Mouse (Mus musculus) MEL (cell line): Measurements from ENCODE around the gene Hmg20b. TPM values are rescaled to one million over a fixed set of nuclear protein-coding genes. Genes with fewer than 3 reads are reported as not detected.
A peak's percentile ranks its signal among the peaks of the same experiment; 100 is the strongest.

ENCODE experiments used
- DNase-seq: peaks from one replicate; pipeline ENCODE4 v3.0.0; 2011; ENCODE audit warnings: low read depth, low spot score
- H3K27ac ChIP-seq: 2 replicates; pipeline ENCODE4 v1.5.1; 2012; ENCODE audit warnings: low read depth, mild to moderate bottlenecking, control low read depth, low read length, moderate library complexity; ENCODE audit not compliant: control insufficient read depth
- H3K27me3 ChIP-seq, 2 experiments: fragments of 150-350 bp in 1 of 2; sonication (generic) in 1 of 2; 2 replicates each; pipeline ENCODE4 v1.6.1; 2012; ENCODE audit warnings: low read length in 2 of 2, mild to moderate bottlenecking in 2 of 2, improper control_type of control experiment in 1 of 2, moderate library complexity in 1 of 2; ENCODE audit not compliant: insufficient read depth in 2 of 2, control insufficient read depth in 1 of 2
- H3K36me3 ChIP-seq, 2 experiments: 2 replicates each; pipeline ENCODE4 v1.6.1; 2012 to 2014; ENCODE audit warnings: low read length in 2 of 2, improper control_type of control experiment in 1 of 2, inconsistent platforms in 1 of 2, mild to moderate bottlenecking in 1 of 2; ENCODE audit not compliant: insufficient read depth in 2 of 2, control insufficient read depth in 1 of 2
- H3K4me1 ChIP-seq, 2 experiments: fragments of 150-350 bp in 1 of 2; sonication (generic) in 1 of 2; 2 replicates each; pipeline ENCODE4 v1.6.1; 2012; ENCODE audit warnings: low read length in 2 of 2, improper control_type of control experiment in 1 of 2, mild to moderate bottlenecking in 1 of 2; ENCODE audit not compliant: insufficient read depth in 2 of 2, control insufficient read depth in 1 of 2
- H3K4me3 ChIP-seq, 2 experiments: fragments of 150-350 bp in 1 of 2; sonication (generic) in 1 of 2; 2 replicates each; pipeline ENCODE4 v1.5.1; 2012; ENCODE audit warnings: low read depth in 2 of 2, low read length in 2 of 2, mild to moderate bottlenecking in 2 of 2, moderate library complexity in 2 of 2, control low read depth in 1 of 2, improper control_type of control experiment in 1 of 2; ENCODE audit not compliant: control insufficient read depth in 1 of 2, insufficient read depth in 1 of 2
- H3K79me2 ChIP-seq: 2 replicates; pipeline ENCODE4 v1.6.1; 2012; ENCODE audit warnings: mild to moderate bottlenecking, low read length, moderate library complexity; ENCODE audit not compliant: control insufficient read depth, poor library complexity, insufficient read depth
- H3K9ac ChIP-seq: 2 replicates; pipeline ENCODE4 v1.6.1; 2012; ENCODE audit warnings: low read depth, mild to moderate bottlenecking, control low read depth, low read length, moderate library complexity; ENCODE audit not compliant: control insufficient read depth, poor library complexity, severe bottlenecking
- H3K9me3 ChIP-seq: fragments of 150-350 bp; sonication (generic); replicated peaks from 2 replicates; pipeline ENCODE4 v1.6.1; 2012; ENCODE audit warnings: mild to moderate bottlenecking, low read length, improper control_type of control experiment, moderate library complexity; ENCODE audit not compliant: insufficient read depth
- BHLHE40 ChIP-seq: IDR thresholded peaks from 2 replicates; pipeline ENCODE4 v1.6.1; 2012; ENCODE audit warnings: low read depth, mild to moderate bottlenecking, inconsistent platforms, low read length, improper control_type of control experiment, borderline replicate concordance
- CHD2 ChIP-seq: IDR thresholded peaks from 2 replicates; pipeline ENCODE4 v1.6.1; 2011; ENCODE audit warnings: low read length, improper control_type of control experiment
- E2F4 ChIP-seq: IDR thresholded peaks from 2 replicates; pipeline ENCODE4 v1.6.1; 2011; ENCODE audit warnings: low read depth, low read length, improper control_type of control experiment, borderline replicate concordance
- EP300 ChIP-seq, 2 experiments: IDR thresholded peaks; 2 replicates each; pipeline ENCODE4 v1.6.1; 2011; ENCODE audit warnings: improper control_type of control experiment in 2 of 2, low read length in 2 of 2, low read depth in 1 of 2, mild to moderate bottlenecking in 1 of 2
- ETS1 ChIP-seq: IDR thresholded peaks from 2 replicates; pipeline ENCODE4 v1.6.1; 2012; ENCODE audit warnings: low read depth, mild to moderate bottlenecking, inconsistent platforms, low read length, improper control_type of control experiment, moderate library complexity
- GABPA ChIP-seq: IDR thresholded peaks from 2 replicates; pipeline ENCODE4 v1.6.1; 2012; ENCODE audit warnings: low read depth, mild to moderate bottlenecking, inconsistent platforms, low read length, improper control_type of control experiment, moderate library complexity
- GATA1 ChIP-seq: IDR thresholded peaks from 2 replicates; pipeline ENCODE4 v1.6.1; 2011; ENCODE audit warnings: low read depth, low read length, improper control_type of control experiment
- HCFC1 ChIP-seq: IDR thresholded peaks from 2 replicates; pipeline ENCODE4 v1.6.1; 2012; ENCODE audit warnings: low read depth, mild to moderate bottlenecking, inconsistent platforms, low read length, improper control_type of control experiment, moderate library complexity
- MAFK ChIP-seq: IDR thresholded peaks from 2 replicates; pipeline ENCODE4 v1.6.1; 2011; ENCODE audit warnings: low read depth, mild to moderate bottlenecking, low read length, improper control_type of control experiment, borderline replicate concordance
- MAZ ChIP-seq: IDR thresholded peaks from 2 replicates; pipeline ENCODE4 v1.6.1; 2012; ENCODE audit warnings: low read depth, mild to moderate bottlenecking, inconsistent platforms, low read length, improper control_type of control experiment
- MXI1 ChIP-seq: IDR thresholded peaks from 2 replicates; pipeline ENCODE4 v1.6.1; 2011; ENCODE audit warnings: mild to moderate bottlenecking, low read depth, low read length, improper control_type of control experiment
- MYB ChIP-seq: IDR thresholded peaks from 2 replicates; pipeline ENCODE4 v1.6.1; 2011; ENCODE audit warnings: mild to moderate bottlenecking, low read depth, low read length, improper control_type of control experiment
- NRF1 ChIP-seq: IDR thresholded peaks from 2 replicates; pipeline ENCODE4 v1.6.1; 2014; ENCODE audit warnings: low read depth, mild to moderate bottlenecking, inconsistent platforms, low read length, improper control_type of control experiment, moderate library complexity; ENCODE audit not compliant: poor library complexity, insufficient read depth, severe bottlenecking
- RAD21 ChIP-seq: IDR thresholded peaks from 2 replicates; pipeline ENCODE4 v1.6.1; 2011; ENCODE audit warnings: mild to moderate bottlenecking, low read depth, low read length, improper control_type of control experiment
- SIN3A ChIP-seq: IDR thresholded peaks from 2 replicates; pipeline ENCODE4 v1.6.1; 2012; ENCODE audit warnings: low read length, improper control_type of control experiment, inconsistent platforms
- SMC3 ChIP-seq: IDR thresholded peaks from 2 replicates; pipeline ENCODE4 v1.6.1; 2011; ENCODE audit warnings: low read depth, low read length, improper control_type of control experiment
- TCF12 ChIP-seq: IDR thresholded peaks from 2 replicates; pipeline ENCODE4 v1.6.1; 2014; ENCODE audit warnings: low read depth, mild to moderate bottlenecking, inconsistent platforms, low read length, improper control_type of control experiment, moderate library complexity
- UBTF ChIP-seq: IDR thresholded peaks from 2 replicates; pipeline ENCODE4 v1.6.1; 2012; ENCODE audit warnings: low read depth, mild to moderate bottlenecking, inconsistent platforms, low read length, improper control_type of control experiment, moderate library complexity, borderline replicate concordance; ENCODE audit not compliant: insufficient read depth
- USF2 ChIP-seq, 2 experiments: IDR thresholded peaks; 2 replicates each; pipeline ENCODE4 v1.6.1; 2011 to 2012; ENCODE audit warnings: improper control_type of control experiment in 2 of 2, low read length in 2 of 2, borderline replicate concordance in 1 of 2, inconsistent platforms in 1 of 2, low read depth in 1 of 2, mild to moderate bottlenecking in 1 of 2; ENCODE audit not compliant: insufficient read depth in 1 of 2
- ZC3H11A ChIP-seq: IDR thresholded peaks from 2 replicates; pipeline ENCODE4 v1.6.1; 2012; ENCODE audit warnings: low read depth, mild to moderate bottlenecking, inconsistent platforms, low read length, improper control_type of control experiment
- ZNF384 ChIP-seq: IDR thresholded peaks from 2 replicates; pipeline ENCODE4 v1.6.1; 2012; ENCODE audit warnings: low read depth, mild to moderate bottlenecking, inconsistent platforms, low read length, improper control_type of control experiment
- polyA plus RNA-seq, 2 experiments: library from polyadenylated mRNA; stranded (reverse) in 1 of 2; unstranded in 1 of 2; fragments of >175 nt in 1 of 2; fragments of >200 nt in 1 of 2; gene quantifications; 2 replicates each; pipeline versions ENCODE4 v1.2.1 to v1.2.4; 2012; ENCODE audit warnings: low replicate concordance in 2 of 2, low read depth in 1 of 2; ENCODE audit not compliant: insufficient read length in 2 of 2, insufficient read depth in 1 of 2, missing spikeins in 1 of 2
- total RNA-seq: library from RNA; depleted of rRNA; stranded (reverse); fragments of 300-350 nt; gene quantifications from 2 replicates; pipeline ENCODE4 v1.2.3, GENCODE M21; 2012

Hmg20b gene
- total and polyA plus RNA-seq, 3 experiments: 27.0 to 92.7 TPM; not detected in 1

DNA sequence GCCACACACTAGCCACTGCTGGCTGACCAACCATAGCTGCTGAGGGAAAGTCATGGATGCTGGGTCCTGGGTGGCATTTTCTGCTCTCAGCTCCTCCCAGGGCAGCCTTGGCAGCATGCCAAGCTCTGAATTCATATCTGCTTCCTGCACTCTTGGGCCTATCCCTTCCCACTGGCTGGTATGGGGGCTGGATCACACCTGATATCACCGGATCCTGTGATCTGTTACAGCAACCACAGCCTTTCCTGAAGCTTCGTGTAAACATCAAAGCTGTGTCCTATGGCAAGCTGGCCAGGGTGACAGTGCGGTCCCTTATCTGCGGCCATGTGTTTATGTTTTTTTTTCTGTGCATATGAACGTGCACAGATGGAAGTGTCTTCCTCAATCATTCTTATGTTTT is 31.8 kb upstream of the Hmg20b start (continued):
- TF ChIP-seq USF2 (IDR thresholded peaks at IDR 0.05; ENCODE audit: borderline replicate concordance in 1 of 2, insufficient read depth in 1 of 2, low read depth in 1 of 2, low read length in 2 of 2): no peak
- TF ChIP-seq GABPA: peak; percentile 63; the same call in 1 of the 2 replicates
- no peak; the same call in 1 of the 2 replicates for TF ChIP-seq SMC3
- TF ChIP-seq RAD21: no peak
- no peak for TF ChIP-seq UBTF
- TF ChIP-seq ZNF384: peak; percentile 97
- no peak for TF ChIP-seq ZC3H11A
- TF ChIP-seq EP300 (IDR thresholded peaks at IDR 0.05; ENCODE audit: low read depth in 1 of 2, low read length in 2 of 2): peak; percentile 97 to 99

DNA sequence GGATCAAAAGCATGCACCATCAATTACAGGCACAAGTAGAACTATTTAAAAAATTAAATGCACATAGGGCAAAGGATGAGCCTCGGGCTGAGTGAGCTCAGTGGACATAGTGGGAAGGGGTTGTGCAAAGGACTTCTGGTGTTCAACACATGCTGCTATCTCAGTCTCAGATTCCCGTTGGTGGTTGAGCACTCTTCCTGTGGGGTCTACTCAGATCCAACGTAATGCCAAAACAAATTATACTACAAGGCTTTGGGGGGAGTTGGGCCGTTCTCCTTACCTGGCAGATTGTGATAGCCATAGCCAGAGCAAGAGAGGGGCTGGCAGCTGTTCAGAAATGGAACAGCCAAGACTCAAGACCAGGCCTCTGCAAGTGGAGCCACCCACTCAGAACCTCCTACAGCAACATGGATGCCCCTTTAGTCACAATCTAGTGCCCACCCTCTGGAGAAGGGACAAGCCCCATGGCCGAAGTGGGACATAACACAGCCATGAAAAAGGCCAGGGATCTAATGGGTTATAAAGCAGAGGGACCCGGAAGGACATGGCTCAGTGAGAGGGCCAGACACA is 29.6 kb upstream of the Hmg20b start:
- Histone ChIP-seq H3K4me1 (peaks cover 31 to 48% of the 10 kb centered on the region in 2 experiments), H3K27ac (peak overlapping the region; percentile 93), H3K4me3 (no peak overlapping the region), H3K36me3 (peaks cover 3 to 45% of the 10 kb centered on the region in 2 experiments; a peak in 2 of 4 replicates), H3K9ac (peak overlapping the region; percentile 82), H3K27me3 (no peaks in the 10 kb centered on the region), H3K79me2 (peaks cover 34% of the 10 kb centered on the region), H3K9me3 (no peaks in the 10 kb centered on the region)
- DNase-seq: peak; percentile 46
- TF ChIP-seq ETS1 (peak; percentile 36; the same call in 1 of the 2 replicates), USF2 (IDR thresholded peaks at IDR 0.05; ENCODE audit: borderline replicate concordance in 1 of 2, insufficient read depth in 1 of 2, low read depth in 1 of 2, low read length in 2 of 2) (no peak), EP300 (IDR thresholded peaks at IDR 0.05; ENCODE audit: low read depth in 1 of 2, low read length in 2 of 2) (peak in 1 of 2 experiments; percentile 51; a peak in 2 of 4 replicates), SIN3A (peak; percentile 43), HCFC1 (peak; percentile 19; the same call in 1 of the 2 replicates), BHLHE40 (no peak), MAZ (0 out of 2 replicates have a peak, but pooled peaks have one; percentile 23), MYB (peak; percentile 19; the same call in 1 of the 2 replicates)

DNA sequence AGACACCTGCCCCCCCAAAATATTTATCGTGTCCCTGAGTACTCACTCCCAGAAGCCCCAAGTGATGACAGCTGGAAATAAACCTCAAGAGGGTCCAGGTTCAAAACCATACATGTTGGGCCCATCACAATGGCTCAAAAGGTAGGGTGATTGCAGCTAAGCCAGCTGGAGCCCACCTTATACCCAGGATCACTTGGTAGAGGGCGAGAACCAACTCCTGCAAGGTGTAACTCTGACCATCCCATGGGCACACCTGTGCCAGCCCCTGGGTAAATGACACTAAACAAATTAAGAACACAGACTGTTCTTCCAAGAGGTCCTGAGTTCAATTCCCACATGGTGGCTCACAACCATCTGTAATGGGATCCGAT is 28.9 kb upstream of the Hmg20b start:
- H3K9ac ChIP-seq: peak overlapping the region; percentile 82
- DNase-seq: no peak
- peaks cover 5 to 45% of the 10 kb centered on the region in 2 experiments; a peak in 3 of 4 replicates for H3K36me3 ChIP-seq
- TF ChIP-seq E2F4 (no peak), TCF12 (no peak), SMC3 (no peak), MAZ (no peak), GATA1 (no peak), MXI1 (no peak), NRF1 (no peak), CHD2 (no peak), MAFK (no peak), MYB (no peak)
- no peaks in the 10 kb centered on the region for H3K27me3 ChIP-seq
- peak overlapping the region; percentile 93 for H3K27ac ChIP-seq
- peaks cover 31% of the 10 kb centered on the region for H3K79me2 ChIP-seq
- peak overlapping the region; percentile 61 to 69 for H3K4me3 ChIP-seq
- no peaks in the 10 kb centered on the region for H3K9me3 ChIP-seq
- peaks cover 31 to 48% of the 10 kb centered on the region in 2 experiments for H3K4me1 ChIP-seq
